Mouse (Mus musculus) embryonic facial prominence, embryonic 10.5 days (tissue): ENCODE data around the gene Fam181a. TPM values are rescaled to one million over a fixed set of nuclear protein-coding genes. Genes with fewer than 3 reads are reported as not detected.

Experiments
- DNase-seq: peaks from one replicate; pipeline ENCODE4 v3.0.0-alpha.2; 2017; ENCODE audit warnings: low spot score
- H3K27ac ChIP-seq: fragments of 300-500 bp; sonication (generic); replicated peaks from 2 replicates; pipeline ENCODE4 v1.5.1; 2016; ENCODE audit warnings: mild to moderate bottlenecking
- H3K27me3 ChIP-seq: fragments of 300-500 bp; sonication (generic); replicated peaks from 2 replicates; pipeline ENCODE4 v1.6.1; 2016; ENCODE audit warnings: low read depth, mild to moderate bottlenecking; ENCODE audit not compliant: poor library complexity, severe bottlenecking
- H3K36me3 ChIP-seq: fragments of 300-500 bp; sonication (generic); replicated peaks from 2 replicates; pipeline ENCODE4 v1.6.1; 2016; ENCODE audit warnings: mild to moderate bottlenecking, moderate library complexity
- H3K4me1 ChIP-seq: fragments of 300-500 bp; sonication (generic); 2 replicates; pipeline ENCODE4 v1.6.1; 2016
- H3K4me3 ChIP-seq: fragments of 300-500 bp; sonication (generic); 2 replicates; pipeline ENCODE4 v1.5.1; 2016; ENCODE audit warnings: mild to moderate bottlenecking, moderate library complexity
- H3K9me3 ChIP-seq: fragments of 300-500 bp; sonication (generic); 2 replicates; pipeline ENCODE4 v1.6.1; 2016; ENCODE audit warnings: mild to moderate bottlenecking
- WGBS: fragments of 180-500 bp; shearing (Covaris S2); methylation state at CpG from one replicate; pipeline ENCODE4 v1.1.7; 2016; 5-methylcytosine and 5-hydroxymethylcytosine counted together
- polyA plus RNA-seq: library from polyadenylated mRNA; unstranded; fragments of >200 nt; fragmentation: Nextera tagmentation; extraction: Ambion mirVana; gene quantifications from 2 replicates; pipeline ENCODE4 v1.2.1, GENCODE M21; 2016

Fam181a gene
- polyA plus RNA-seq, 1 experiment from 2014 or later, result 3.6 TPM

DNA sequence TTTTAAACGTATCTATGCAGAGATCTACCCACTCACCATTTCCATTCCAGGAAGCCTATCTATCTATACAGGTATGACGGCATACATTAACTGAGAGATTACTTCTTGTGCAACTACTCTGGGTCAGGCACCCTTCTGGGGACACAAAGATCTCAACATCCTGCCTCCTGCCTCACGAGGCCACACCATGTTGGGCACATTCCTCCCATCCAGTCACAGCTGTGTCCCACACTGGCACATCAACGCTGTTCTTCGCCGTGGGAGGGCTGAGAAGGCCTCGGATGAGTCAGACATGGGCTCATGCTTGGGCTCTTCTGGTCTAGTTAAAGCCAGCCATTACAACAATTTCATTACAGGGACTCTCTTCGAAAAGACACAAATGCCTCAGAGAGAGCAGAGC, 36.2 kb downstream of the Fam181a start:
- H3K27ac ChIP-seq, result no peak overlapping the region
- H3K4me3 ChIP-seq, result no peak overlapping the region
- 0 out of 2 replicates have a peak, but pooled peaks cover 8% of the 10 kb centered on the region for H3K27me3 ChIP-seq
- 84% methylated on average over 8 of the region's 8 CpGs for WGBS
- H3K9me3 ChIP-seq, result no peaks in the 10 kb centered on the region
- peaks cover 11% of the 10 kb centered on the region for H3K4me1 ChIP-seq
- H3K36me3 ChIP-seq, result no peaks in the 10 kb centered on the region
- no peak for DNase-seq

GRCm38 (mm10) chr12:103347406-103347805, 36.6 kb downstream of the Fam181a start:
- Histone ChIP-seq H3K9me3 (no peaks in the 10 kb centered on the region), H3K27ac (no peak overlapping the region), H3K36me3 (no peaks in the 10 kb centered on the region), H3K27me3 (0 out of 2 replicates have a peak, but pooled peaks cover 8% of the 10 kb centered on the region), H3K4me3 (no peak overlapping the region), H3K4me1 (peaks cover 11% of the 10 kb centered on the region)
- WGBS, result 55% methylated on average over 5 of the region's 5 CpGs
- DNase-seq, result no peak

DNA sequence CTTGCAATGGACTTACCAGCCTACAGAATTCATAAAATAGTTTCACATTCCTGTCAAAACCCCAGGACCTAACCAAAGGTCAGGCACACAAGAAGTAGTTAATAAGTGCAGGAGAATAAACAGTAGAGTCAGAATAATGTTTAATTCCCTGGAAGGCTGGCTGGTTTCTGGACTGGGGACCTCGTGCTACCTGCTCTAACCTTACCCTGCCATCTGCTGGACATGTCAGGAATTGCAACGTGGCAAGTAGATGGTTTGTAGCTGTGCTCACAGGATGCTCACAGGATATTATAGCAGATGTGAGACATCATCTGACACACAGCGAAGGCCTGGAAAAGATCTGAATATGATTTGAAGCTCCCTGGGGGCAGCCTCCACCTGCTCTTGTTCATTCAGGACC, 37.7 kb downstream of the Fam181a start:
- peak; percentile 82 for DNase-seq
- Histone ChIP-seq H3K9me3 (no peaks in the 10 kb centered on the region), H3K27me3 (0 out of 2 replicates have a peak, but pooled peaks cover 4% of the 10 kb centered on the region), H3K4me3 (no peak overlapping the region), H3K27ac (no peak overlapping the region), H3K4me1 (peaks cover 13% of the 10 kb centered on the region), H3K36me3 (no peaks in the 10 kb centered on the region)
- 12% methylated on average over 3 of the region's 3 CpGs for WGBS

GRCm38 (mm10) chr12:103352735-103353134, 42.0 kb downstream of the Fam181a start:
- Histone ChIP-seq H3K27ac (no peak overlapping the region), H3K36me3 (no peaks in the 10 kb centered on the region), H3K9me3 (no peaks in the 10 kb centered on the region), H3K27me3 (0 out of 2 replicates have a peak, but pooled peaks cover 4% of the 10 kb centered on the region), H3K4me3 (no peak overlapping the region), H3K4me1 (peaks cover 8% of the 10 kb centered on the region; the same call in 1 of the 2 replicates)
- WGBS, result 92% methylated on average over 6 of the region's 6 CpGs
- no peak for DNase-seq

- Histone ChIP-seq H3K27me3 (0 out of 2 replicates have a peak, but pooled peaks cover 4% of the 10 kb centered on the region), H3K36me3 (no peaks in the 10 kb centered on the region), H3K4me1 (peaks cover 10% of the 10 kb centered on the region; the same call in 1 of the 2 replicates), H3K9me3 (no peaks in the 10 kb centered on the region), H3K27ac (no peak overlapping the region; the same call in 1 of the 2 replicates), H3K4me3 (no peak overlapping the region)
- 18% methylated on average over 5 of the region's 5 CpGs for WGBS
- peak; percentile 37 for DNase-seq
These were observed 42.8 kb downstream of the Fam181a start for GRCm38 (mm10) chr12:103353538-103353937.

- DNase-seq, result no peak
- no peaks in the 10 kb centered on the region for H3K27me3 ChIP-seq
- H3K27ac ChIP-seq, result no peak within 1 kb of the TSS
- no peak within 1 kb of the TSS for H3K4me3 ChIP-seq
- H3K4me1 ChIP-seq, result peaks cover 21% of the 10 kb centered on the region
- H3K9me3 ChIP-seq, result no peaks in the 10 kb centered on the region
- no peaks in the 10 kb centered on the region for H3K36me3 ChIP-seq
- 77% methylated on average over 14 of the region's 14 CpGs for whole genome bisulfite sequencing
These were observed 45.1 kb downstream of the Fam181a start, which contains the start of gene Asb2 for GRCm38 (mm10) chr12:103355746-103356414. Gene Asb2, minus strand, starts transcription at chr12:103356001.

GRCm38 (mm10) chr12:103356415-103356748, 45.6 kb downstream of the Fam181a start:
- Histone ChIP-seq H3K9me3 (no peaks in the 10 kb centered on the region), H3K4me3 (no peak overlapping the region), H3K27me3 (no peaks in the 10 kb centered on the region), H3K27ac (no peak overlapping the region), H3K4me1 (peaks cover 21% of the 10 kb centered on the region), H3K36me3 (no peaks in the 10 kb centered on the region)
- no peak for DNase-seq
- 87% methylated on average over 4 of the region's 4 CpGs for WGBS

GRCm38 (mm10) chr12:103358216-103358615, 47.4 kb downstream of the Fam181a start:
- Histone ChIP-seq H3K4me1 (peaks cover 21% of the 10 kb centered on the region), H3K36me3 (no peaks in the 10 kb centered on the region), H3K9me3 (no peaks in the 10 kb centered on the region), H3K4me3 (no peak overlapping the region), H3K27ac (no peak overlapping the region; the same call in 1 of the 2 replicates), H3K27me3 (no peaks in the 10 kb centered on the region)
- 81% methylated on average over 8 of the region's 8 CpGs for WGBS
- no peak for DNase-seq

DNA sequence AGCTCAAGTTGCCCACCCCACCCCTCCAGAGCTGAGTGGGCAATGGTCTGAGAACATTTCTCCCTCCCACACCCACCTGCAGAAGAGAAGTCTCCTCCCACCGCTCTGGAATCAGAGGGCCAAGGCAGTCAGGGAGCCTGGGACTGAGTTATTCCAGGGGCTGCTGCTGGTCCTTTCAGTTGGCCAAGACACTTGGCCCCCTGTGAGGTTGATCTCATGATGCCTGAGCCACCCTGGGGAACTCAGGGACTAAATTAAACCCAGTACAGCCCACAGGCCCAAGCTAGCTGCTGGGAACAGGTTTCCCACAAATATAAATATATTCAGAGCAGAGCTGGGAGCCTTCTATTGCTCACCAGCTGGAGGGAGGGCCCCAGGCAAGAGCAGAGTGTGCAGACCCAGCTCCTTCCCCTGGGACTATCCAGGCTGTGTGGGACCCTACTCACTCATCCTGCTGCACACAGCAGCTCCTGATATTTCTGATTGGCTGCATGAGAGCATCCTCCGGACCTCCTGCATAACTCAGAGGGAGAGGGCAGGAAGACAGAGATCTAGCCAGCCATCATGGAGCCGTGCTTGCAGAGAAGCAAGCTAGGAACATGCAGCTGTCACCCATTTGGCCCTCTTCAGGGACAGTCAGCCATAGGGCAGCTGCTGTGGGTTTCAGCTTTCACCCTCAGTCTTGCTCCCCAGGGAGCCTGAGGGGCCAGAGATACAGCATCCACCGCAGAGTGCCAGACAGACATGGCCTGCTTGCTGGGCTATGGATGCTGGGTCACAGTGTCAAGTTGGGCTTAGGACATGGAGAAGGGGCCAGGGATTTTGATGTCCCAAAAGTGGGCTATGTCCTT, 48.4 kb downstream of the Fam181a start:
- WGBS, result 62% methylated on average over 4 of the region's 4 CpGs
- H3K27ac ChIP-seq, result no peak overlapping the region; the same call in 1 of the 2 replicates
- no peaks in the 10 kb centered on the region for H3K9me3 ChIP-seq
- no peaks in the 10 kb centered on the region for H3K27me3 ChIP-seq
- no peaks in the 10 kb centered on the region for H3K36me3 ChIP-seq
- DNase-seq, result no peak
- no peak overlapping the region for H3K4me3 ChIP-seq
- peaks cover 15% of the 10 kb centered on the region for H3K4me1 ChIP-seq

DNA sequence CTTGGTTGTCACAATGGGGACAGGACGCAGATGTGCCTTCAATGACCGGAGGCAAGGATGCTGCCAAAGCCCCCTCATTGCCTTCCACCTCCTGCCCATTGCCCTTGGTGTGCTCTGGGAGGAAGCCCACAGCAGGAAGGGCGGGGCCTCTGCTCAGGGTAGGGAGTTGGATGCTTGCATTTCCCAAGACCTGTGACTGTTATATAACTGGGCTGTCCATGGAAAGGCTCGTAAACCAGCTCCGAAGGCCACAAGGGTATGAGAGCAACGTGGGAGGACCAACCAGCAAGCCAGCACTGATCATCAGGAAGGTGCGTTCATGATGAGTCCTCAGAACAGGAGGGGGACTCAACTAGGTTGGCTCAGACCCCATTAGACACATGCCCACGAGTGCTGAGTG, 50.0 kb downstream of the Fam181a start:
- H3K36me3 ChIP-seq, result no peaks in the 10 kb centered on the region
- DNase-seq, result no peak
- H3K27me3 ChIP-seq, result no peaks in the 10 kb centered on the region
- no peak overlapping the region for H3K4me3 ChIP-seq
- peaks cover 15% of the 10 kb centered on the region for H3K4me1 ChIP-seq
- WGBS, result 84% methylated on average over 8 of the region's 8 CpGs
- no peaks in the 10 kb centered on the region for H3K9me3 ChIP-seq
- no peak overlapping the region for H3K27ac ChIP-seq

- 87% methylated on average over 17 of the region's 17 CpGs for WGBS
These were observed 50.9 kb downstream of the Fam181a start for GRCm38 (mm10) chr12:103361539-103362307.

DNA sequence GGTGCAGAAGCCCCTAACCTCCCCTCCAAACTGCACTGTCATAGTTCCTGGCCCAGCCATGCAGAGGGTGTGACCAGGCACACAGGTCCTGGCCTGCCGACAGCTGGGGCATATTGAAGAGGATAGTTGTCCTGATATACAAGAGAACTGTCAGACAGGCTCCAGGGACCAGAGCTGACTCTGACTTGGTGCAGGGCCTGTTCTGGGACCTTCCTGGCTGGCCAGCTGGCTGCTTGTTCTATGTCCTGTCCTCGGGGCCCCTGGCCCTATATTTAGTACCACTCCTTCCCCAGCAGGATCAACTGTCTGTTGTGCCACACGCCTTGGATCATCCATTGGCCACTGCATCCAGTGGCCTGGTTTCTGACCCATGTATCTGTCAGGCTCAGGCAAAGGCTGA, 51.6 kb downstream of the Fam181a start:
- Histone ChIP-seq H3K36me3 (no peaks in the 10 kb centered on the region), H3K4me1 (peaks cover 15% of the 10 kb centered on the region), H3K4me3 (no peak overlapping the region), H3K27ac (no peak overlapping the region), H3K9me3 (no peaks in the 10 kb centered on the region), H3K27me3 (no peaks in the 10 kb centered on the region)
- DNase-seq, result no peak
- WGBS, result 86% methylated on average over 3 of the region's 3 CpGs

More at GRCm38 (mm10) chr12:103361539-103362307, 50.9 kb downstream of the Fam181a start:
- no peaks in the 10 kb centered on the region for H3K27me3 ChIP-seq
- no peak for DNase-seq
- H3K36me3 ChIP-seq, result no peaks in the 10 kb centered on the region
- H3K9me3 ChIP-seq, result no peaks in the 10 kb centered on the region
- peaks cover 15% of the 10 kb centered on the region for H3K4me1 ChIP-seq
- H3K4me3 ChIP-seq, result no peak overlapping the region
- H3K27ac ChIP-seq, result no peak overlapping the region
